Mouse (Mus musculus) limb, embryonic 12.5 days (tissue): ENCODE measurements around the gene Mtrf1. TPM values are rescaled to one million over a fixed set of nuclear protein-coding genes. Genes with fewer than 3 reads are reported as not detected.

ENCODE experiments used
- ATAC-seq: fragments of 200-750 bp; cut with Nextera tagmentation; 2 replicates; pipeline ENCODE4 v1.8.0; 2017; ENCODE audit warnings: low read depth, moderate TSS enrichment; ENCODE audit not compliant: insufficient number of reproducible peaks, insufficient read depth, low FRiP score, low TSS enrichment
- H3K27ac ChIP-seq: fragments of 300-500 bp; sonication (generic); 2 replicates; pipeline ENCODE4 v1.5.1; 2016; ENCODE audit warnings: mild to moderate bottlenecking, moderate library complexity
- H3K27me3 ChIP-seq: fragments of 300-500 bp; sonication (generic); 2 replicates; pipeline ENCODE4 v1.6.1; 2016; ENCODE audit warnings: mild to moderate bottlenecking, moderate library complexity
- H3K36me3 ChIP-seq: fragments of 300-500 bp; sonication (generic); 2 replicates; pipeline ENCODE4 v1.6.1; 2016; ENCODE audit warnings: mild to moderate bottlenecking, moderate library complexity
- H3K4me1 ChIP-seq: fragments of 300-500 bp; sonication (generic); replicated peaks from 2 replicates; pipeline ENCODE4 v1.6.1; 2016
- H3K4me2 ChIP-seq: fragments of 300-500 bp; sonication (generic); 2 replicates; pipeline ENCODE4 v1.6.1; 2016; ENCODE audit warnings: mild to moderate bottlenecking, moderate library complexity
- H3K4me3 ChIP-seq: fragments of 300-500 bp; sonication (generic); replicated peaks from 2 replicates; pipeline ENCODE4 v1.5.1; 2016; ENCODE audit warnings: mild to moderate bottlenecking
- H3K9ac ChIP-seq: fragments of 300-500 bp; sonication (generic); replicated peaks from 2 replicates; pipeline ENCODE4 v1.6.1; 2016; ENCODE audit warnings: mild to moderate bottlenecking, moderate library complexity
- H3K9me3 ChIP-seq: fragments of 300-500 bp; sonication (generic); 2 replicates; pipeline ENCODE4 v1.6.1; 2016; ENCODE audit warnings: mild to moderate bottlenecking, moderate library complexity
- WGBS: fragments of 180-500 bp; shearing (Covaris S2); methylation state at CpG from one replicate; pipeline ENCODE4 v1.1.7; 2016; 5-methylcytosine and 5-hydroxymethylcytosine counted together
- polyA plus RNA-seq: library from polyadenylated mRNA; unstranded; fragments of >200 nt; fragmentation: Nextera tagmentation; extraction: Ambion mirVana; gene quantifications from 2 replicates; pipeline ENCODE4 v1.2.1, GENCODE M21; 2016

Mtrf1 gene
- 11.0 and 12.7 TPM in 2 replicates for polyA plus RNA-seq

- Histone ChIP-seq H3K36me3 (peaks cover 14% of the 10 kb centered on the region), H3K27ac (peak within 1 kb of the TSS; percentile 87), H3K4me2 (peak within 1 kb of the TSS; percentile 60), H3K4me1 (no peaks in the 10 kb centered on the region; the same call in 1 of the 2 replicates), H3K27me3 (no peaks in the 10 kb centered on the region), H3K4me3 (peak within 1 kb of the TSS; percentile 50), H3K9ac (peak within 1 kb of the TSS; percentile 70), H3K9me3 (no peaks in the 10 kb centered on the region)
- 21% methylated on average over 23 of the region's 23 CpGs for WGBS
- peak; percentile 86 for ATAC-seq
These were observed at the start of gene Mtrf1 for GRCm38 (mm10) chr14:79397321-79398122. Mtrf1 (plus strand) TSS chr14:79397772.

GRCm38 (mm10) chr14:79358055-79358454 is 39.5 kb upstream of the Mtrf1 start:
- no peak for ATAC-seq
- H3K4me2 ChIP-seq = no peak overlapping the region
- H3K27me3 ChIP-seq = no peaks in the 10 kb centered on the region
- no peak overlapping the region for H3K9ac ChIP-seq
- WGBS = 88% methylated on average over 2 of the region's 2 CpGs
- H3K4me3 ChIP-seq = no peak overlapping the region
- H3K36me3 ChIP-seq = peaks cover 69% of the 10 kb centered on the region
- no peaks in the 10 kb centered on the region for H3K9me3 ChIP-seq
- H3K4me1 ChIP-seq = no peaks in the 10 kb centered on the region
- H3K27ac ChIP-seq = no peak overlapping the region

DNA sequence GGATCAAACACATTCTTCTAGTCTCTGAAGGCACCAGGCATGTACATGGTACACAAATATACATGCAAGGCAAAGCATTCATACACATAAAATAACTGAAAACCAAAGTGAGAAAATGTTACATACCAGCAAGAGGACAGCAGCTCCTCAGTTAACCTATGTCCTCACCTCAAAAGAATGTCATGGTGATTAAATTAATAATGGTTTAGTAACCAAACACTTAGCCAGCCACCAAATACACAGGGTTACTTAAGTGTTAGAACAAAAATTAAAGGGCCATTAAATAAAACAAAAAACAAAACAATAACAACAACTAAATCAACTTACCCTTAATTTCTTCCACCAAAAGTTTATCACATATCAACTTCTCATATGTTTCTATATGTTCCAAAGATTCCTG is 20.5 kb upstream of the Mtrf1 start:
- H3K4me3 ChIP-seq = no peak overlapping the region
- no peak overlapping the region for H3K4me2 ChIP-seq
- peaks cover 43% of the 10 kb centered on the region for H3K36me3 ChIP-seq
- no peaks in the 10 kb centered on the region for H3K4me1 ChIP-seq
- no peak overlapping the region for H3K27ac ChIP-seq
- H3K9me3 ChIP-seq = no peaks in the 10 kb centered on the region
- no peak overlapping the region for H3K9ac ChIP-seq
- ATAC-seq = no peak
- no peaks in the 10 kb centered on the region for H3K27me3 ChIP-seq

- H3K4me1 ChIP-seq = no peaks in the 10 kb centered on the region
- no peak for ATAC-seq
- H3K4me3 ChIP-seq = no peak overlapping the region
- H3K36me3 ChIP-seq = peaks cover 54% of the 10 kb centered on the region
- H3K9ac ChIP-seq = no peak overlapping the region
- WGBS = 96% methylated on average over 7 of the region's 7 CpGs
- H3K27me3 ChIP-seq = no peaks in the 10 kb centered on the region
- no peak overlapping the region for H3K4me2 ChIP-seq
- H3K9me3 ChIP-seq = no peaks in the 10 kb centered on the region
- H3K27ac ChIP-seq = no peak overlapping the region
These were observed 14.5 kb upstream of the Mtrf1 start for GRCm38 (mm10) chr14:79383120-79383519.

- ATAC-seq = no peak
- H3K4me1 ChIP-seq = peaks cover 6% of the 10 kb centered on the region
- H3K9me3 ChIP-seq = no peaks in the 10 kb centered on the region
- no peak overlapping the region for H3K27ac ChIP-seq
- H3K4me2 ChIP-seq = peak overlapping the region; percentile 83; the same call in 1 of the 2 replicates
- no peak overlapping the region for H3K4me3 ChIP-seq
- WGBS = 95% methylated on average over 3 of the region's 3 CpGs
- no peak overlapping the region for H3K9ac ChIP-seq
- peaks cover 19% of the 10 kb centered on the region for H3K36me3 ChIP-seq
- no peaks in the 10 kb centered on the region for H3K27me3 ChIP-seq
These were observed 9.3 kb upstream of the Mtrf1 start for GRCm38 (mm10) chr14:79388304-79388703.

DNA sequence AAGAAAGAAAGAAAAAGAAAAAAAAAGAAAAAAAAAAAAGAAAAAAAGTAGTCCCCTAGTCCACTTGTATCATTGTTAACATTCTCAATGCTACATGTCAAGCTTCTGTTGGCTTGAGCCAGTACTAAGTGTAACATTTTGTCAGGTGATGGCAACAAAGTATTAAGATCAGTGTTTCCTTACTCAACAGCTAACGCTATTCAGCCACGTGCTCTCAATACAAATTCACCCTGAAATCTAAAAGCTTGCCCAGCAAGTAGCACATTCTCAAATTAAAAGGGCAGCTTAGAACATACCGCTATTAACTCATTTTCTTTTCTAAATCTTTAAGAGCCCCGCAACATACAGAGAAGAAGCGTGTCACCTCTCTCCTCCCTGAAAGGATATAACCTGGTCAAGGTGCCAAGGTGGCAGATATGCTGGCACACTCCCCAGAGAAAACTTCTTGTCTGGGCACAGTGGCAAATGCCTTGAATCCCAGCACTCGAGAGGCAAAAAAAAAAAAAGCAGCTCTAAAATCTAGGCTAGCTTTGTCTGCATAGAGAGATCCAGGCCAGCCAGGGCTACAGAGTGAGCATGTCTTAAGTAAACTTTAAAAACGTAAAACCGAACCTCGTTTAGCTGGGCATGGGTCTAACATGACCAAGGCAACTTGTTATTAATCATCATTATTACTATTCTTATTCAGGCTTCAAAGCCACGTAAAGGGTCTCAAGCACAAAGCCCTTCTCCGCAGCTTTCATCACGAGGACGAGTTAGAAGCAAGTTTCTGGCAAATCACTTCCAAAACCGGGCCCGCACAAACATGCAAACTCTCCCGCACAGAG is 7.9 kb upstream of the Mtrf1 start:
- no peaks in the 10 kb centered on the region for H3K9me3 ChIP-seq
- H3K27me3 ChIP-seq = no peaks in the 10 kb centered on the region
- H3K4me2 ChIP-seq = peak overlapping the region; percentile 83
- H3K27ac ChIP-seq = peak overlapping the region; percentile 99
- H3K36me3 ChIP-seq = peaks cover 18% of the 10 kb centered on the region
- H3K4me1 ChIP-seq = peaks cover 6% of the 10 kb centered on the region
- H3K4me3 ChIP-seq = peak overlapping the region; percentile 84
- H3K9ac ChIP-seq = peak overlapping the region; percentile 90
- no peak for ATAC-seq
- WGBS = under 1% methylated on average over 16 of the region's 16 CpGs

- Histone ChIP-seq H3K4me3 (peak within 1 kb of the TSS; percentile 84), H3K9ac (peak within 1 kb of the TSS; percentile 90), H3K36me3 (peaks cover 14% of the 10 kb centered on the region), H3K4me2 (peak within 1 kb of the TSS; percentile 83), H3K27me3 (no peaks in the 10 kb centered on the region), H3K9me3 (no peaks in the 10 kb centered on the region), H3K27ac (peak within 1 kb of the TSS; percentile 99), H3K4me1 (peaks cover 6% of the 10 kb centered on the region)
- peak; percentile 97 for ATAC-seq
- WGBS = under 1% methylated on average over 70 of the region's 71 CpGs
These were observed 7.2 kb upstream of the Mtrf1 start, which contains the start of gene Naa16 for GRCm38 (mm10) chr14:79390265-79390926. Naa16 (minus strand) TSS chr14:79390778.

DNA sequence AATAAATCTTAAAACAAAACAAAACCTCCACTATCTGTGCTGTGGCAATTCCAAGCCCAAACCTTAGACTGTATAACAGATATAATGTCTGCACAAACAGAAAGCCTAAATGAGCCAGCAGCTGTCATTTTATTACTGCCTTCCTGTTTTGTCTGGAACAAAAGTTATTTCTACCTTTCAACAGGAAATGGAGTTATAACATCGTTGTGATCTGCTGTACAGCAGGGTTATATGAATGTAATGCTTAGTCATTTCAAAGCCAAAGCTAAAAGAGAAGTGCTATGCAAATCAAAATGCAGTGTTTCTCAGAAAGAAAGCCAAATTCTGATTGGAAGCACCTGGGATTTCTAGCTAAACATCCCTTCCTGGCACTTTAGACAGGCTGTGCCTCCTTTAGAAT is 4.3 kb upstream of the Mtrf1 start:
- H3K36me3 ChIP-seq = no peaks in the 10 kb centered on the region
- WGBS = 45% methylated on average over 1 of the region's 1 CpGs
- no peak overlapping the region for H3K4me2 ChIP-seq
- no peaks in the 10 kb centered on the region for H3K27me3 ChIP-seq
- peaks cover 6% of the 10 kb centered on the region for H3K4me1 ChIP-seq
- H3K27ac ChIP-seq = peak overlapping the region; percentile 12; the same call in 1 of the 2 replicates
- H3K9me3 ChIP-seq = no peaks in the 10 kb centered on the region
- H3K9ac ChIP-seq = no peak overlapping the region
- ATAC-seq = no peak
- H3K4me3 ChIP-seq = no peak overlapping the region

GRCm38 (mm10) chr14:79394564-79394963 is 3.0 kb upstream of the Mtrf1 start:
- Histone ChIP-seq H3K4me1 (no peaks in the 10 kb centered on the region; the same call in 1 of the 2 replicates), H3K4me3 (no peak overlapping the region)
- ATAC-seq = no peak

GRCm38 (mm10) chr14:79407641-79408040 is 10.1 kb downstream of the Mtrf1 start:
- Histone ChIP-seq H3K9ac (no peak overlapping the region), H3K4me1 (no peaks in the 10 kb centered on the region), H3K27ac (no peak overlapping the region), H3K36me3 (peaks cover 24% of the 10 kb centered on the region; the same call in 1 of the 2 replicates), H3K9me3 (no peaks in the 10 kb centered on the region), H3K4me3 (no peak overlapping the region), H3K27me3 (no peaks in the 10 kb centered on the region), H3K4me2 (no peak overlapping the region)
- 84% methylated on average over 2 of the region's 2 CpGs for WGBS
- no peak for ATAC-seq

More at GRCm38 (mm10) chr14:79394564-79394963, 3.0 kb upstream of the Mtrf1 start:
- no peak overlapping the region for H3K4me2 ChIP-seq
- no peak overlapping the region for H3K27ac ChIP-seq
- no peaks in the 10 kb centered on the region for H3K9me3 ChIP-seq
- H3K27me3 ChIP-seq = no peaks in the 10 kb centered on the region
- no peak overlapping the region for H3K9ac ChIP-seq
- no peaks in the 10 kb centered on the region for H3K36me3 ChIP-seq
